Mouse (Mus musculus): Measurements from ENCODE around the gene Trim38. TPM values are rescaled to one million over a fixed set of nuclear protein-coding genes. Genes with fewer than 3 reads are reported as not detected.
"Not testable (repeated sequence)": the region's sequence is repeated elsewhere in the genome, so short reads cannot be mapped to it uniquely, and the experiment has no call there.

Trim38 gene
- polyA plus RNA-seq, 1 experiment from 2014 or later: not detected

GRCm38 (mm10) chr13:23760972-23761864, 8.5 kb upstream of the Trim38 start, which contains the start of gene Hist1h4a:
TSS of gene Hist1h4a (minus strand) at chr13:23761230.
- no peak for TF ChIP-seq EP300 (IDR thresholded peaks at IDR 0.05)
- TF ChIP-seq CTCF (IDR thresholded peaks at IDR 0.05): no peak
- WGBS: 1% methylated on average over 63 of the region's 72 CpGs
- Histone ChIP-seq H3K4me3 (ENCODE audit: low read depth, low read length) (peak within 1 kb of the TSS; percentile 49), H3K27me3 (replicated peaks; ENCODE audit: insufficient read depth, low read length) (no peaks in the 10 kb centered on the region), H3K4me2 (replicated peaks; ENCODE audit: low read depth, low read length) (peak within 1 kb of the TSS; percentile 75), H3K9me3 (ENCODE audit: low read length) (no peaks in the 10 kb centered on the region), H3K27ac (ENCODE audit: low read length) (peak within 1 kb of the TSS; percentile 81), H3K4me1 (ENCODE audit: insufficient read depth, low read depth, low read length) (peaks cover 12% of the 10 kb centered on the region), H3K36me3 (ENCODE audit: insufficient read depth, low read length) (no peaks in the 10 kb centered on the region), H3K9ac (replicated peaks; ENCODE audit: low read depth) (peak within 1 kb of the TSS; percentile 35)
- DNase-seq (ENCODE audit: low spot score): peak; percentile 99
- ATAC-seq: peak; percentile 75

DNA sequence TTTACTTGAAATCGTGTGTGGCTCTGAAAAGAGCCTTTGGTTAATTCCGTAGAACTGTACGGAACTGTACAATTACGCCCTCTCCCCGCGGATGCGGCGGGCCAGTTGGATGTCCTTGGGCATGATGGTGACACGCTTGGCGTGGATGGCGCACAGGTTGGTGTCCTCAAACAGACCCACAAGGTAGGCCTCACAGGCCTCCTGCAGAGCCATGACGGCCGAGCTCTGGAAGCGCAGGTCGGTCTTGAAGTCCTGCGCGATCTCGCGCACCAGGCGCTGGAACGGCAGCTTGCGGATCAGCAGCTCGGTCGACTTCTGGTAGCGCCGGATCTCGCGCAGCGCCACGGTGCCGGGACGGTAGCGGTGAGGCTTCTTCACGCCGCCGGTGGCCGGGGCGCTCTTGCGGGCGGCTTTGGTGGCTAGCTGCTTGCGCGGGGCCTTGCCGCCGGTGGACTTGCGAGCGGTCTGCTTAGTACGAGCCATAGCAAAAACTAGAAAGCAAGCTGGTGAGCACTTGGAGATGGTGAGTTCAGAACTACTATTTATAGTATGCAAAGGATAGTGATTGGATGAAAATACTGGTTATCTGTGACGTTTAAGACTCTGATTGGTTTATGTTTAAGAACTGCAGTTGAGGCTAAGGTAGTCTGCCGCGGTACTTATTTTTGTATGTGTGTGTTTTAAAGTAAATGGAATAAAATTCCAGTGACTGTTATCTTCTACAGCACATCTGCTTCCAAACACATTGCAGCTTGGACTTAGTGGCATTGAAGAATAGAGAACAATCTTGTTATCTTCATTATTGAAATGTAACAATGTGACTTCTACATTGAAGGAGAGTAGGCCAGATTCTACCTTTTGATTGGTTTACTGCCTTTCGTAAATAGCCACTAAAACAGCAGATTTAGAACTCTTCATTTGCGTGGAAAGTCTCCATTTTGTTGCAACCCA, 7.6 kb upstream of the Trim38 start, which contains the start of gene Hist1h3a:
Gene Hist1h3a, minus strand, starts transcription at position 516 of the 951 bp plus-strand sequence.
- H3K4me1 ChIP-seq (ENCODE audit: insufficient read depth, low read depth, low read length): peaks cover 12% of the 10 kb centered on the region
- not testable (repeated sequence) for H3K9me3 ChIP-seq (ENCODE audit: low read length); H3K27me3 ChIP-seq (replicated peaks; ENCODE audit: insufficient read depth, low read length); H3K36me3 ChIP-seq (ENCODE audit: insufficient read depth, low read length)
- peak within 1 kb of the TSS; percentile 35 for H3K9ac ChIP-seq (replicated peaks; ENCODE audit: low read depth)
- DNase-seq (ENCODE audit: low spot score): peak; percentile 98
- peak within 1 kb of the TSS; percentile 75 for H3K4me2 ChIP-seq (replicated peaks; ENCODE audit: low read depth, low read length)
- peak; percentile 59 for ATAC-seq
- WGBS: 3% methylated on average over 26 of the region's 52 CpGs
- peak within 1 kb of the TSS; percentile 49 for H3K4me3 ChIP-seq (ENCODE audit: low read depth, low read length)
- H3K27ac ChIP-seq (ENCODE audit: low read length): peak within 1 kb of the TSS; percentile 81

GRCm38 (mm10) chr13:23763242-23763585, 6.5 kb upstream of the Trim38 start:
- Histone ChIP-seq H3K9me3 (ENCODE audit: low read length) (no peaks in the 10 kb centered on the region), H3K27me3 (replicated peaks; ENCODE audit: insufficient read depth, low read length) (no peaks in the 10 kb centered on the region), H3K27ac (ENCODE audit: low read length) (peak overlapping the region; percentile 81), H3K4me3 (ENCODE audit: low read depth, low read length) (peak overlapping the region; percentile 49), H3K36me3 (ENCODE audit: insufficient read depth, low read length) (no peaks in the 10 kb centered on the region), H3K9ac (replicated peaks; ENCODE audit: low read depth) (0 out of 2 replicates have a peak overlapping the region, but pooled peaks have one; percentile 13), H3K4me1 (ENCODE audit: insufficient read depth, low read depth, low read length) (peaks cover 12% of the 10 kb centered on the region), H3K4me2 (replicated peaks; ENCODE audit: low read depth, low read length) (peak overlapping the region; percentile 75)
- DNase-seq (ENCODE audit: low spot score): peak; percentile 47
- WGBS: 1% methylated on average over 10 of the region's 10 CpGs
- no peak for TF ChIP-seq EP300 (IDR thresholded peaks at IDR 0.05)
- TF ChIP-seq CTCF (IDR thresholded peaks at IDR 0.05): no peak
- no peak for ATAC-seq

DNA sequence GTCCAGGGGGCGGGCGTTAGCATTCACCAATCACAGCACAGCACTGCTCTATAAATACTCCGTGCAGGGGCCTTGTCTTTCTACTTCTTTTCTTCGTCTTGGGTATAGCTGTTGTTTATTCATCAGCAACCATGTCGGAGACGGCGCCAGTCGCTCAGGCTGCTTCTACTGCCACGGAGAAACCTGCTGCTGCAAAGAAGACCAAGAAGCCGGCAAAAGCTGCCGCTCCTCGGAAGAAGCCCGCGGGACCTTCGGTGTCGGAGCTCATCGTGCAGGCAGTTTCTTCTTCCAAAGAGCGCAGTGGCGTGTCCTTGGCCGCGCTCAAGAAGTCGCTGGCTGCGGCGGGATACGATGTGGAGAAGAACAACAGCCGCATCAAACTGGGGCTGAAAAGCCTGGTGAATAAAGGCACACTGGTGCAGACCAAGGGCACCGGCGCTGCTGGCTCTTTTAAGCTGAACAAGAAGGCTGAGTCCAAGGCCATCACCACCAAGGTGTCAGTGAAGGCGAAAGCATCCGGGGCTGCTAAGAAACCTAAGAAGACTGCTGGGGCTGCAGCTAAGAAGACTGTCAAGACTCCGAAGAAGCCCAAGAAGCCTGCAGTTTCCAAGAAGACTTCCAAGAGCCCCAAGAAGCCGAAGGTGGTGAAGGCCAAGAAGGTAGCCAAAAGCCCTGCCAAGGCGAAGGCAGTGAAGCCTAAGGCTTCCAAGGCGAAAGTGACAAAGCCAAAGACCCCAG, 6.0 kb upstream of the Trim38 start, which contains the start of gene Hist1h1a:
Gene Hist1h1a, plus strand, starts transcription at position 81 of the 738 bp plus-strand sequence.
- peak within 1 kb of the TSS; percentile 64 for H3K9ac ChIP-seq (replicated peaks; ENCODE audit: low read depth)
- WGBS: 3% methylated on average over 34 of the region's 34 CpGs

GRCm38 (mm10) chr13:23764324-23765171, 5.2 kb upstream of the Trim38 start:
- 38% methylated on average over 10 of the region's 12 CpGs for WGBS
- DNase-seq (ENCODE audit: low spot score) (no peak), ATAC-seq (no peak)
- H3K27me3 ChIP-seq (replicated peaks; ENCODE audit: insufficient read depth, low read length): no peaks in the 10 kb centered on the region
- H3K4me2 ChIP-seq (replicated peaks; ENCODE audit: low read depth, low read length): peak overlapping the region; percentile 75
- H3K9ac ChIP-seq (replicated peaks; ENCODE audit: low read depth): peak overlapping the region; percentile 64; the same call in 1 of the 2 replicates
- no peaks in the 10 kb centered on the region for H3K9me3 ChIP-seq (ENCODE audit: low read length)
- H3K36me3 ChIP-seq (ENCODE audit: insufficient read depth, low read length): no peaks in the 10 kb centered on the region
- TF ChIP-seq CTCF (IDR thresholded peaks at IDR 0.05) (no peak), EP300 (IDR thresholded peaks at IDR 0.05) (no peak)
- no peak overlapping the region for H3K4me3 ChIP-seq (ENCODE audit: low read depth, low read length)
- peaks cover 12% of the 10 kb centered on the region for H3K4me1 ChIP-seq (ENCODE audit: insufficient read depth, low read depth, low read length)
- no peak overlapping the region for H3K27ac ChIP-seq (ENCODE audit: low read length)

More for the DNA sequence above, 6.0 kb upstream of the Trim38 start, which contains the start of gene Hist1h1a:
- DNase-seq (ENCODE audit: low spot score): peak; percentile 98
- H3K27ac ChIP-seq (ENCODE audit: low read length): peak within 1 kb of the TSS; percentile 81
- H3K4me1 ChIP-seq (ENCODE audit: insufficient read depth, low read depth, low read length): peaks cover 12% of the 10 kb centered on the region
- no peaks in the 10 kb centered on the region for H3K36me3 ChIP-seq (ENCODE audit: insufficient read depth, low read length)
- TF ChIP-seq CTCF (IDR thresholded peaks at IDR 0.05): no peak
- no peak; the same call in 1 of the 2 replicates for TF ChIP-seq EP300 (IDR thresholded peaks at IDR 0.05)
- no peaks in the 10 kb centered on the region for H3K27me3 ChIP-seq (replicated peaks; ENCODE audit: insufficient read depth, low read length)
- H3K4me3 ChIP-seq (ENCODE audit: low read depth, low read length): peak within 1 kb of the TSS; percentile 49
- ATAC-seq: peak; percentile 68
- H3K9me3 ChIP-seq (ENCODE audit: low read length): no peaks in the 10 kb centered on the region
- H3K4me2 ChIP-seq (replicated peaks; ENCODE audit: low read depth, low read length): peak within 1 kb of the TSS; percentile 75

Data from lung, postnatal 0 days (tissue).